Mouse (Mus musculus) bone marrow, adult 2 months (tissue): Measurements from ENCODE around the gene Sidt2. TPM values are rescaled to one million over a fixed set of nuclear protein-coding genes. Genes with fewer than 3 reads are reported as not detected.

Source experiments
- H3K27ac ChIP-seq: fragments of 200-500 bp; 2 replicates; pipeline ENCODE4 v1.5.1; 2012; ENCODE audit warnings: low read depth, mild to moderate bottlenecking, control low read depth, inconsistent platforms, low read length; ENCODE audit not compliant: control insufficient read depth, poor library complexity, insufficient read depth
- H3K4me1 ChIP-seq: fragments of 200-500 bp; 2 replicates; pipeline ENCODE4 v1.6.1; 2011; ENCODE audit warnings: low read length; ENCODE audit not compliant: control insufficient read depth, insufficient read depth
- H3K4me3 ChIP-seq: fragments of 200-500 bp; replicated peaks from 2 replicates; pipeline ENCODE3; 2011; ENCODE audit warnings: mild to moderate bottlenecking, low read depth, low read length, control low read depth; ENCODE audit not compliant: control insufficient read depth
- CTCF ChIP-seq: fragments of 200-500 bp; IDR thresholded peaks from 2 replicates; pipeline ENCODE4 v1.5.1; 2011; ENCODE audit warnings: low read length, control low read depth; ENCODE audit not compliant: control insufficient read depth, insufficient read depth
- POLR2A ChIP-seq: fragments of 200-500 bp; IDR thresholded peaks from 2 replicates; pipeline ENCODE4 v1.6.1; 2011; ENCODE audit warnings: low read depth, mild to moderate bottlenecking, control low read depth, low read length, borderline replicate concordance; ENCODE audit not compliant: control insufficient read depth
- WGBS: fragments of 180-500 bp; shearing (Covaris S2); methylation state at CpG from one replicate; pipeline ENCODE4 v1.1.7; 2018; 5-methylcytosine and 5-hydroxymethylcytosine counted together
- polyA plus RNA-seq: library from polyadenylated mRNA; stranded (reverse); fragments of >200 nt; gene quantifications from 2 replicates; pipeline ENCODE4 v1.2.4, GENCODE M21; 2011; ENCODE audit warnings: low replicate concordance; ENCODE audit not compliant: missing spikeins, insufficient read depth, insufficient read length

Gene Sidt2
- polyA plus RNA-seq, 1 experiment = 68.0 TPM

DNA sequence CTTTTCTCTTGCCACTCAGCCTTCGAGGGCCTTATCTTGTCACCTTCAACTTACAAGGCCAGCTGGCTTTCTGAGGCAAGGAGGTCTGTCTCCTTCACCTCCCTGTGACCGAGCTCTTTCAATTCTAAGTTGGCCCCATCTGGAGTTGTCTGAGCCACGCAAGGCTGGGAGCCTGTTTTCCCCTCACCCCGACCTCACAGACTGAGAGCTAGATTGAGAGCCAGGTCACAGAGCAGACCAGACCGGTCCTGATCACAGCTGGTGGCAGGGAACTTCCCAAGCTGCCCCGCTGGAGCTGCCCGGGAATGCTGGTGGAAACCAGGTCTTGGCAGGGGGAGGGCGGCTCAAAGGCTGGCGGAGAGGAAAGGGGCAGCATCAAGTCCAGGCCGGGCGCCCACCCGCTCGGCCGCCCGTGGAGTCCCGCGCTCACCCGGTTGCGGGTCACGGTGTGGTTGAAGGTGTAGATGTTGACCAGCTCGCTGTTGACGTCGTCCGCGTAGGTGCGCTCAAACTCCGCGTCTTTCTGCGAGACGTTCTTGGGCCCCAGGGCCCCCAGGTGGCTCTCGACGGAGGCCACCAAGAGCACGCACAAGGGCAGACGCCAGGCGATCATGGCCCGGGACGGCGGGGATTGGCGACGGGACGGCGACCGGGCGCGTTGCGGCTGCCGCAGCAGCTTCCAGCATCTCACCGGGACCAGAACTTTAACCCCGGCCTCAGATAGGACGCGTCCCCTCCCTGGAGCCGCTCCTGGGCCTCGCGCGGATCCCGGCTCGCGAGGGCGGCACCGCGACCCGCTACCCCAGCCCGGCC lies 558 bp downstream of the Sidt2 start:
- TF ChIP-seq CTCF (peak; percentile 11; the same call in 1 of the 2 replicates), POLR2A (peak; percentile 56; the same call in 1 of the 2 replicates)
- 1% methylated on average over 63 of the region's 63 CpGs for WGBS
- peak overlapping the region; percentile 97 for H3K27ac ChIP-seq
- peaks cover 4% of the 10 kb centered on the region for H3K4me1 ChIP-seq
- H3K4me3 ChIP-seq = peak overlapping the region; percentile 82

DNA sequence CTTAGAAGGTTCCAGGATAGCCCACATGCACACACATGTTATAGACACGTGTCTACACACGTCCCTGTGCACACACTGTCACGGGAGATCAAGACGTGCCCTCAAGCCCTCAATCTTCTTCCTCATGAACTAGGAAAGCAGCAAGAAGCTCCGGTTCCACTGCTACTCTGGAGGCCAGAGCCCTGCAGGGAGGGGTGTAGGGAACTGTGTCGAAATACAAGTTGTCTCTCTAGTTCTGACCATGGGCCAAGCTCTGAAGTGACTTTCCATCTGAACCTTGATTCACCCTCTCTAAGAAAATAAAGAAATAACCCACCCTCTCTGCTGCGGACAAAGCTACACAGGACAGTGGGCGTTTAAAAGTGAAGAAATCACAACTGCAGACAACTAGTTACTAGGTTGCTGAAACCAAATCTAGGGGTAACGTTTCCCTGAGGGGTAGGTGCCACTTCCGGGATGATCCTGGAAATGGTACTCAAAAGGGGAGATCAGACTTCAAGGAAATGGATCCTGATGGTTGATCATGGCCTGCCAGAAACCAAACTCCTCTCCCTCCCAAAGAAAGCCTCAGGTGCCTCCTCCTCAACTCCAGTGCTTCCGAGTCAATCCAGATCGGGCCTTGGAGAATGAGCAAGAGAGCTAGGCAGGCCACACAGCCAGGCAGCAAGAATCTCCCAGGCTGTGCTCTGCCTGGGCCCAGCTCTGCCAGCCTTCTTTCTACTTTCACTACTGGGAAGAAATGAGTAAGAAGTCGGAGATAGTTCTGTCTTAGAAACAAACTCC lies 1.4 kb downstream of the Sidt2 start:
- 22% methylated on average over 13 of the region's 13 CpGs for WGBS
- TF ChIP-seq CTCF = no peak
- no peak for TF ChIP-seq POLR2A

DNA sequence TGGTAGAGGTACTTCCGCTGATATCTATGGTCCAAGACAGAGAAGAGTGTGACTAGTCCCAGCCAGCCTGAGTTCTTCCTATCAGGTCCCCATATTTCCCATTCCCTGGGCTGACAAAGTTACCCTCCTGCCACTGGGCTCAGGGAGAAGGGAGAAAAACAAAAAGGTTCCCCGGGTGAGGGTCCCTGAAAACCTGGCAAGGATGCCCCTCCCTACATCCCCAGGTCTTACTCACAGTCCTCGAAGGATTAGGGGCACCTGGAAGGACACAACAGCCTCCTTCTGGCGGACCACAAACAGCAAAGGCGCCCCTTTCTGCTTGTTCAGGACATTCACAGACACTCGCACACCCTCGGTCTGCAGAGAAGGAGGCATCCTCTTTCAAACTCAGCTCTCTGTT lies 2.2 kb downstream of the Sidt2 start:
- TF ChIP-seq POLR2A (no peak), CTCF (no peak)
- WGBS = 75% methylated on average over 7 of the region's 7 CpGs
- Histone ChIP-seq H3K27ac (no peak overlapping the region), H3K4me3 (peak overlapping the region; percentile 49), H3K4me1 (peaks cover 4% of the 10 kb centered on the region)

More for the DNA sequence above, 1.4 kb downstream of the Sidt2 start:
- H3K27ac ChIP-seq = peak overlapping the region; percentile 97
- peak overlapping the region; percentile 82 for H3K4me3 ChIP-seq
- H3K4me1 ChIP-seq = peaks cover 4% of the 10 kb centered on the region

DNA sequence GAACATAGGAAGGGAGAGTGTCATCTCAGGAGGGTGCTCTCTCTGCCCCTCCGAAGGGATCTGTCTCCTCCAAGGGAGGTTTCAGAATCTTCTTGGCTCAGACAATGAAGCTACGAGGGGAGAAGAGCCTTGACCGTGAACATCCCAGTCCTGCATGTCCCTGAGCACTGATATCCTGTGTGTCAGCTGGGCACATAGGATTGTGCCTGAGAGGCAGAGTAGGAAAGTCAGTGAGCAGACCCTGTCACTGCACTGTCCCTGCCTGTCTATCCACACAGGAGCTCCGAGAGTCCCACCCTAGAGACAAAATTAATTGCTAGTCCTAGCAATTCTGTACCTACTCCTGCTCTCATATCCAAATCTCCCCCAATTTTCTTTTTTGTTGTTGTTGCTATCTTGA lies 3.0 kb downstream of the Sidt2 start:
- Histone ChIP-seq H3K4me1 (peaks cover 4% of the 10 kb centered on the region), H3K27ac (no peak overlapping the region), H3K4me3 (no peak overlapping the region)
- 90% methylated on average over 4 of the region's 4 CpGs for WGBS
- TF ChIP-seq POLR2A (no peak), CTCF (no peak)

DNA sequence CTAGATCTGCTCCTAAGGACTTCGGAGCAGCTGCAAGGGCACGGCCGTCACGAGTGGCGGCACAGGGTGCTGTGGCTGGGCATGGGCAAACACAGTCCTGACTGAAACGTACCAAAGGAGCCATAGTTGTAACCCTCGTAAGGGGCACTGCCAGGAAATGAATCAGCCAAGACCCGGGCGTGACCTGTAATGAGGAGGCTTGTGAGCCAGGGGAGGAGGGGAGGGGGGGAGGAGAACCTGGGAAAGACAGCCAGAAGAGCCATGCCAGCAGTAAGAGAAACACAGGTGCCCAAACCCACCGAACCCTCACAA lies 8.2 kb downstream of the Sidt2 start:
- H3K4me1 ChIP-seq = peaks cover 8% of the 10 kb centered on the region
- 65% methylated on average over 10 of the region's 10 CpGs for WGBS
- no peak for TF ChIP-seq CTCF
- no peak overlapping the region for H3K4me3 ChIP-seq
- H3K27ac ChIP-seq = no peak overlapping the region

DNA sequence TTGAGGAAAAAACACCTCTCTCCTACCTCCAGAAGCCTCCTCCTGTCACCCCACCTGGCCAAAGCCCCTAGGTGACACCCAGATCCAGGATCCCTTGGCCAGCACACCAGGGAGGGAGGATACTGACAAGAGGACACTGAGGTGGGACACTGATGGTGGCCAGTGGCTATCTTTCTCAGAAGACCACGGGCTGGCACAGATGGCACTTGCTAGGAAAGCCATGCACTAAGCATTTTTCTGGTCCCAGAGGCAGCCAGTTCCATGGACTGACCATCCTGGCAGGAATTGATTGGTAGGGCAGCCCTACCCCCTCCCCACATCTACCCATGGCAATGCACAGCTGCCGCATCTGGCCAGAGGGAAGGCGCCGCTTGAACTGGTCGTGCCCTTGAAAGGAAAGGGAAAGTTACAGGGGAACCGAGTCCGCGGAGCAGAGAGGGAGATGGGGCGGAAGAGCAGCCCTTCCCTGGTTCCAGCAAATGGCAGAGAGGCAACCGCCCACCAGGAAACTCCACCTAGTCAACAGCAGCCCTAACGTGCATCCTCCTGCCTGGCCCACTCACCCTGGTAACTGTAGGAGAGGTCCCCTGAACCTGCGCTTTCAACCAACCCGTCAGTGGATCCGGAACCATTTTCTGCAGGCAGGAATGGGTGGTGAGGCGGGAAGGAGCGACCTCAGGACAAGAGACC lies 8.7 kb downstream of the Sidt2 start:
- H3K4me3 ChIP-seq = no peak overlapping the region
- 84% methylated on average over 16 of the region's 16 CpGs for WGBS
- H3K4me1 ChIP-seq = peaks cover 8% of the 10 kb centered on the region
- no peak overlapping the region for H3K27ac ChIP-seq
- TF ChIP-seq POLR2A (no peak), CTCF (no peak)

DNA sequence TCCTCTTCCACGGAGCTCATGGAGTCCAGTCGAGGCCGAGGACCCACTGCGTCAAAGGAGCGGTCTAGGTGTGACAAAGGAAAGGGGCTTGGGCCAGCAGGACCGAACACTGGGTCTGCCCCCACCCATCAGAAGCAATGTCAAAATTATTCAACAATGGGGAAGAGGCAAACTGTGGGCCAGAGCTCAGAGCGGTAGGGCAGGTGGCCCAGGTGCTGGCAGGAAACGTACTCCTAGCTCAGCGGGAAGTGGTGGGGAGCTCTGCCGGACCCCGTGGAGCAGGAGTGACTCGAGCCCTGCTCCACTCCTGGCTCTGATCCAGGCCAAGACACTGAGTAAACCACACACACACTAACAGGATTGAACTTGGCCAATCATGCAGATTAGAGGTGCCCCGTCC lies 9.3 kb downstream of the Sidt2 start:
- Histone ChIP-seq H3K27ac (peak overlapping the region; percentile 79), H3K4me3 (no peak overlapping the region), H3K4me1 (peaks cover 8% of the 10 kb centered on the region)
- TF ChIP-seq CTCF (no peak), POLR2A (no peak; the same call in 1 of the 2 replicates)
- 37% methylated on average over 13 of the region's 13 CpGs for WGBS

DNA sequence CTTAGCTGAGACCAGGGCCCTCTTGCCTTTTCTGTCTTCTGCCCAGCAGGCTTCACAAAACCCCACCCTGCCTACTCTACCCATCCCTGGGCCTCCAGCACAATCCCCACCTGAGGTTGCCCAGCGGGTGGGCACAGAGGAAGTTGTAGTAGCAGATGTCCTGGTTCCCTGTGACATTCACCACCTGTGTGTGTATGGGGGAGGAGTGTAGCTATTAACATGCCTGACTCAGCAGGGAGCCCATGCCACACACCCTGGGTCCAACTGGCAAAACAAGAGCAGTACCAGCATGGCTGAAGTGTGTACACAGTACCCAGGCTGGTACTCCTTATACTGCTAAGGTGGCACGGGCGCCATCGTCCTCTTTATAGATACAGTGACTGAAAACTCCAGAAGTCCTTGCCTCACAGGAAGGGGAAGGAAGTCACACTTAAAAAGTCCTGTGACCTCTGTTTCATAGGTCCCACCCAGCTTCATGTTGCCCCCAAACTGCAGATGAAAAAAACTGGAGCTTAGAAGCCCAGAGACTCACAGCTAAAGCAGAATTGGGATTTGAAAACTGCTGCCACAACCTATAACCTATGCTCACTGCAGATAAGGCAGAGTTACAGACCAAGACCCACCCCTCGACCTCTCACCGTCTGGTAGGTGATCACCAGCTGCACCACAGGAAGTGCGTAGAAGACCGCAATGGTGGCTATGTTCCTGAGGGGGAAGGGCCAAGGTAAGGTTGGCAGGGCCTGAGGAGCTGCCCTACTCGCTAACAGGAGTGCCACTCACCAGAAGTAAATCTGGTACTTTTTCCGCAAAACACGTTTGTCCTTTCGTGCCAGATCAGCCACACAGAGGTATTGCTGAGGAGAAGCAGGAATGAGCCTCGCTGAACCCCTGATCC lies 10.3 kb downstream of the Sidt2 start:
- Histone ChIP-seq H3K27ac (peak overlapping the region; percentile 79), H3K4me1 (peaks cover 8% of the 10 kb centered on the region), H3K4me3 (peak overlapping the region; percentile 19)
- WGBS = 7% methylated on average over 13 of the region's 13 CpGs
- TF ChIP-seq POLR2A = 0 out of 2 replicates have a peak, but pooled peaks have one; percentile 17
- TF ChIP-seq CTCF = no peak
